In genomic region chr17:29081618-29082381, GRCm38 (mm10) we compare ENCODE assay signal across 9 mouse cellular contexts. TPM values are rescaled to one million over a fixed set of nuclear protein-coding genes. Genes with fewer than 3 reads are reported as not detected.
A peak's percentile ranks its signal among the peaks of the same experiment; 100 is the strongest.
DNase-seq lines count a peak whose midpoint lies in the region; ATAC-seq and TF ChIP-seq lines count a peak whose summit lies in the region.
"Had no signal": no experiment of that assay in that cellular context is flagged by ENCODE, and none has a peak within 500 bp of the region (broad histone marks: within the 10 kb centered on the region; RNA-seq: fewer than 3 reads in every experiment).

No protein-coding gene starts in this region.

- intact Hi-C loops in left cerebral cortex, adult 2 months (cut with DNase I): no loop called here

- H3K4me1 ChIP-seq in hindbrain, embryonic 11.5 days (replicated peaks; ENCODE audit: control insufficient read depth, insufficient read depth, low read length): peaks cover 5% of the 10 kb centered on the region
- H3K4me1 ChIP-seq in stomach, embryonic 14.5 days (ENCODE audit: control insufficient read depth, insufficient read depth, low read length): peaks cover 7% of the 10 kb centered on the region; the same call in 1 of the 2 replicates

- no peaks in the 10 kb centered on the region for H3K36me3 ChIP-seq in hindbrain, embryonic 11.5 days (ENCODE audit: control insufficient read depth, insufficient read depth, low read length)
- H3K36me3 ChIP-seq in macrophage (ENCODE audit: inconsistent target): no peaks in the 10 kb centered on the region
- H3K36me3 ChIP-seq in stomach, embryonic 14.5 days (ENCODE audit: control insufficient read depth, insufficient read depth, low read length): no peaks in the 10 kb centered on the region

- peak overlapping the region; percentile 26; the same call in 1 of the 2 replicates for H3K4me2 ChIP-seq in hindbrain, embryonic 11.5 days (replicated peaks; ENCODE audit: low read depth, low read length)
- H3K4me2 ChIP-seq in stomach, embryonic 14.5 days (replicated peaks; ENCODE audit: low read depth, low read length): 0 out of 2 replicates have a peak overlapping the region, but pooled peaks have one; percentile 14

- no peak overlapping the region for H3K9ac ChIP-seq in hindbrain, embryonic 11.5 days (ENCODE audit: low read depth, low read length)
- no peak overlapping the region for H3K9ac ChIP-seq in stomach, embryonic 14.5 days (replicated peaks; ENCODE audit: low read depth, low read length)

- H3K27ac ChIP-seq in left cerebral cortex, adult 2 months: peak overlapping the region; percentile 68
- H3K27ac ChIP-seq in hindbrain, embryonic 11.5 days (ENCODE audit: low read depth, low read length): no peak overlapping the region; the same call in 1 of the 2 replicates
- peak overlapping the region; percentile 88 for H3K27ac ChIP-seq in macrophage
- peak overlapping the region; percentile 69 for H3K27ac ChIP-seq in stomach, embryonic 14.5 days (ENCODE audit: low read length)

- 3% methylated on average over 21 of the region's 21 CpGs for WGBS in hindbrain, embryonic 11.5 days
- 16% methylated on average over 19 of the region's 21 CpGs for WGBS in macrophage (ENCODE audit: missing documents)
- WGBS in stomach, embryonic 14.5 days: 7% methylated on average over 21 of the region's 21 CpGs

- DNase-seq in left cerebral cortex, adult 2 months (ENCODE audit: extremely low spot score in 1 of 2, low spot score in 2 of 2): peak; percentile 28 to 37
- no peak for DNase-seq in left cerebral cortex, adult 11 months (ENCODE audit: low spot score)
- peak; percentile 64 for DNase-seq in ZHBTc4 (ENCODE audit: low read depth, low spot score)
- peak; percentile 39 for DNase-seq in hindbrain, embryonic 11.5 days (ENCODE audit: low spot score)
- DNase-seq in ovary, postnatal 14 days (ENCODE audit: low spot score): no peak
- DNase-seq in cerebellum, adult 11 months: no peak

- TF ChIP-seq CTCF in left cerebral cortex, adult 2 months (IDR thresholded peaks at IDR 0.05): no peak

- no peak for ATAC-seq in hindbrain, embryonic 11.5 days (ENCODE audit: low FRiP score)
- no peak for ATAC-seq in stomach, embryonic 14.5 days (ENCODE audit: insufficient number of reproducible peaks, insufficient read depth, low FRiP score, low read depth)

- H3K79me2 ChIP-seq in macrophage (ENCODE audit: inconsistent target): 0 out of 2 replicates have a peak, but pooled peaks cover 4% of the 10 kb centered on the region

- peaks cover 16% of the 10 kb centered on the region for H3K27me3 ChIP-seq in hindbrain, embryonic 11.5 days (ENCODE audit: control insufficient read depth, insufficient read depth, low read length)
- 0 out of 2 replicates have a peak, but pooled peaks cover 5% of the 10 kb centered on the region for H3K27me3 ChIP-seq in stomach, embryonic 14.5 days (ENCODE audit: control insufficient read depth, insufficient read depth, low read length)

- no peaks in the 10 kb centered on the region for H3K9me3 ChIP-seq in hindbrain, embryonic 11.5 days (ENCODE audit: control insufficient read depth, low read length)
- no peaks in the 10 kb centered on the region for H3K9me3 ChIP-seq in stomach, embryonic 14.5 days (ENCODE audit: control insufficient read depth, low read depth, low read length)

- no peak overlapping the region for H3K4me3 ChIP-seq in left cerebral cortex, adult 2 months
- H3K4me3 ChIP-seq in hindbrain, embryonic 11.5 days (ENCODE audit: low read depth, low read length): no peak overlapping the region
- peak overlapping the region; percentile 7; the same call in 1 of the 2 replicates for H3K4me3 ChIP-seq in macrophage (ENCODE audit: inconsistent target)
- peak overlapping the region; percentile 8 for H3K4me3 ChIP-seq in stomach, embryonic 14.5 days (ENCODE audit: low read depth, low read length)

RNA-seq across cellular contexts. Expression of gene Cdkn1a, which starts 9.0 kb away (rescaled TPM):
- total RNA-seq in left cerebral cortex, adult 2 months (2021): 10 to 100 TPM; 40.6 to 64.4 TPM
- polyA plus RNA-seq in hindbrain, embryonic 11.5 days (2014; fragmentation: Nextera tagmentation; extraction: Ambion mirVana): 33.4 and 36.8 TPM in 2 replicates
- 1,000 to 10,000 TPM in 4 of 26 experiments, 100 to 1,000 TPM in 22; 134 to 1,695 (median 455) TPM for total RNA-seq in macrophage (2018; cell fraction: chromatin; rRNA removed)
- 1,000 to 10,000 TPM in 5 of 26 experiments, 100 to 1,000 TPM in 21; 227 to 1,662 (median 534) TPM for total RNA-seq in macrophage (2018; cell fraction: cytosol; rRNA removed)
- 1,000 to 10,000 TPM in 7 of 26 experiments, 100 to 1,000 TPM in 19; 155 to 1,879 (median 663) TPM for total RNA-seq in macrophage (2018; cell fraction: nucleus; rRNA removed)
- 176 to 305 TPM (median 287 TPM) in 3 replicates for polyA plus RNA-seq in macrophage (2018)
- 62.0 and 62.6 TPM in 2 replicates for polyA plus RNA-seq in stomach, embryonic 14.5 days (2014; fragmentation: Nextera tagmentation; extraction: Ambion mirVana)

RNA-seq across cellular contexts. Expression of gene Rab44, which starts 32.1 kb away (rescaled TPM):
- under 1 TPM in 1 of 2 experiments, not detected in 1; 0.32 TPM for total RNA-seq in left cerebral cortex, adult 2 months (2021)
- 0.45 TPM in 1 of 2 replicates, not detected in the other for polyA plus RNA-seq in hindbrain, embryonic 11.5 days (2014; fragmentation: Nextera tagmentation; extraction: Ambion mirVana)
- total RNA-seq in macrophage (2018; cell fraction: chromatin; rRNA removed): 10 to 100 TPM in 12 of 26 experiments, 1 to 10 TPM in 7, under 1 TPM in 4, not detected in 3; 0.19 to 39.9 (median 15.8) TPM
- 1 to 10 TPM in 8 of 26 experiments, under 1 TPM in 17, not detected in 1; 0.04 to 2.6 (median 0.66) TPM for total RNA-seq in macrophage (2018; cell fraction: cytosol; rRNA removed)
- total RNA-seq in macrophage (2018; cell fraction: nucleus; rRNA removed): 10 to 100 TPM in 13 of 26 experiments, 1 to 10 TPM in 10, under 1 TPM in 3; 0.36 to 44.9 (median 9.5) TPM
- polyA plus RNA-seq in macrophage (2018): 0.33 to 1.5 TPM (median 0.94 TPM) in 3 replicates
- 0.39 and 0.97 TPM in 2 replicates for polyA plus RNA-seq in stomach, embryonic 14.5 days (2014; fragmentation: Nextera tagmentation; extraction: Ambion mirVana)
- polyA plus RNA-seq: testis, adult 2 months had no signal

RNA-seq across cellular contexts. Expression of gene Srsf3, which starts 49.4 kb away (rescaled TPM):
- total RNA-seq in left cerebral cortex, adult 2 months (2021): 100 to 1,000 TPM; 113 to 114 TPM
- 847 and 854 TPM in 2 replicates for polyA plus RNA-seq in hindbrain, embryonic 11.5 days (2014; fragmentation: Nextera tagmentation; extraction: Ambion mirVana)
- 100 to 1,000 TPM; 298 to 475 (median 399) TPM for total RNA-seq in macrophage (2018; cell fraction: chromatin; rRNA removed)
- total RNA-seq in macrophage (2018; cell fraction: cytosol; rRNA removed): 10 to 100 TPM; 63.8 to 95.5 (median 73.3) TPM
- 100 to 1,000 TPM; 193 to 423 (median 284) TPM for total RNA-seq in macrophage (2018; cell fraction: nucleus; rRNA removed)
- 60.3 to 155 TPM (median 85.0 TPM) in 3 replicates for polyA plus RNA-seq in macrophage (2018)
- polyA plus RNA-seq in stomach, embryonic 14.5 days (2014; fragmentation: Nextera tagmentation; extraction: Ambion mirVana): 593 and 674 TPM in 2 replicates

Comparison
In these comparisons a context has a peak if more than half of its experiments do, and no peak if none do; other contexts are left out.
1. DNase-seq: peak in left cerebral cortex, adult 2 months (2 of 2), ZHBTc4 (single experiment) and hindbrain, embryonic 11.5 days (single experiment); none in left cerebral cortex, adult 11 months (single experiment), ovary, postnatal 14 days (single experiment) and cerebellum, adult 11 months (single experiment).
2. H3K4me3 ChIP-seq: peak in macrophage (single experiment) and stomach, embryonic 14.5 days (single experiment); none in left cerebral cortex, adult 2 months (single experiment) and hindbrain, embryonic 11.5 days (single experiment).